Mouse (Mus musculus) midbrain, embryonic 10.5 days (tissue): ENCODE measurements around the gene Dock3. TPM values are rescaled to one million over a fixed set of nuclear protein-coding genes. Genes with fewer than 3 reads are reported as not detected.

Experiments used
- DNase-seq: peaks from one replicate; pipeline ENCODE4 v3.0.0-alpha.2; 2017; ENCODE audit warnings: low spot score
- H3K27ac ChIP-seq: fragments of 300-500 bp; sonication (generic); replicated peaks from 2 replicates; pipeline ENCODE4 v1.5.1; 2016; ENCODE audit warnings: mild to moderate bottlenecking
- H3K27me3 ChIP-seq: fragments of 300-500 bp; sonication (generic); 2 replicates; pipeline ENCODE4 v1.6.1; 2016; ENCODE audit warnings: low read depth, mild to moderate bottlenecking; ENCODE audit not compliant: poor library complexity, severe bottlenecking
- H3K36me3 ChIP-seq: fragments of 300-500 bp; sonication (generic); 2 replicates; pipeline ENCODE4 v1.6.1; 2016; ENCODE audit warnings: mild to moderate bottlenecking, moderate library complexity
- H3K4me1 ChIP-seq: fragments of 300-500 bp; sonication (generic); 2 replicates; pipeline ENCODE4 v1.6.1; 2016
- H3K4me3 ChIP-seq: fragments of 300-500 bp; sonication (generic); 2 replicates; pipeline ENCODE4 v1.5.1; 2016; ENCODE audit warnings: mild to moderate bottlenecking, moderate library complexity
- H3K9me3 ChIP-seq: fragments of 300-500 bp; sonication (generic); replicated peaks from 2 replicates; pipeline ENCODE4 v1.6.1; 2016; ENCODE audit warnings: mild to moderate bottlenecking
- WGBS: fragments of 180-500 bp; shearing (Covaris S2); methylation state at CpG from one replicate; pipeline ENCODE4 v1.1.7; 2016; 5-methylcytosine and 5-hydroxymethylcytosine counted together
- microRNA-seq: library from miRNA; unstranded; fragments of <30 nt; microRNA quantifications from one replicate; pipeline ENCODE4, GENCODE M21; 2017
- polyA plus RNA-seq: library from polyadenylated mRNA; unstranded; fragments of >200 nt; fragmentation: Nextera tagmentation; extraction: Ambion mirVana; gene quantifications from 2 replicates; pipeline ENCODE4 v1.2.1, GENCODE M21; 2016

Dock3 gene
- polyA plus RNA-seq, 1 experiment from 2014 or later = 4.2 TPM

GRCm38 (mm10) chr9:106879471-106879870 lies 352.2 kb downstream of the Dock3 start:
- Histone ChIP-seq H3K27ac (no peak overlapping the region), H3K27me3 (no peaks in the 10 kb centered on the region), H3K4me3 (no peak overlapping the region), H3K9me3 (no peaks in the 10 kb centered on the region), H3K4me1 (peaks cover 40% of the 10 kb centered on the region), H3K36me3 (peaks cover 99% of the 10 kb centered on the region)
- 64% methylated on average over 4 of the region's 4 CpGs for whole genome bisulfite sequencing
- DNase-seq = no peak

- DNase-seq = no peak
- peaks cover 12% of the 10 kb centered on the region for H3K4me1 ChIP-seq
- H3K4me3 ChIP-seq = no peak overlapping the region
- no peaks in the 10 kb centered on the region for H3K9me3 ChIP-seq
- peaks cover 95% of the 10 kb centered on the region for H3K36me3 ChIP-seq
- 95% methylated on average over 3 of the region's 3 CpGs for WGBS
- H3K27ac ChIP-seq = no peak overlapping the region
- H3K27me3 ChIP-seq = no peaks in the 10 kb centered on the region
These were observed 355.0 kb downstream of the Dock3 start for GRCm38 (mm10) chr9:106876666-106877065.

- Histone ChIP-seq H3K4me1 (no peaks in the 10 kb centered on the region), H3K36me3 (peaks cover 87% of the 10 kb centered on the region), H3K9me3 (no peaks in the 10 kb centered on the region), H3K4me3 (no peak overlapping the region), H3K27me3 (no peaks in the 10 kb centered on the region), H3K27ac (no peak overlapping the region)
- WGBS = 84% methylated on average over 5 of the region's 5 CpGs
- no peak for DNase-seq
These were observed 357.5 kb downstream of the Dock3 start for GRCm38 (mm10) chr9:106874216-106874615.

GRCm38 (mm10) chr9:106858036-106858435 lies 373.7 kb downstream of the Dock3 start:
- Histone ChIP-seq H3K4me1 (no peaks in the 10 kb centered on the region), H3K27ac (no peak overlapping the region), H3K27me3 (no peaks in the 10 kb centered on the region), H3K36me3 (peaks cover 100% of the 10 kb centered on the region), H3K9me3 (no peaks in the 10 kb centered on the region), H3K4me3 (no peak overlapping the region)
- no peak for DNase-seq
- WGBS = 92% methylated on average over 11 of the region's 11 CpGs

GRCm38 (mm10) chr9:106856664-106857063 lies 375.0 kb downstream of the Dock3 start:
- no peak overlapping the region for H3K27ac ChIP-seq
- DNase-seq = no peak
- H3K27me3 ChIP-seq = no peaks in the 10 kb centered on the region
- H3K9me3 ChIP-seq = no peaks in the 10 kb centered on the region
- 84% methylated on average over 3 of the region's 3 CpGs for WGBS
- H3K36me3 ChIP-seq = peaks cover 99% of the 10 kb centered on the region
- no peak overlapping the region for H3K4me3 ChIP-seq
- no peaks in the 10 kb centered on the region for H3K4me1 ChIP-seq

Small RNA genes lying within 50 kb of the gene (microRNA-seq; reads per million reads assigned to microRNA genes)
- gene Gm22238 = not detected

Other genes with a start within 250 kb of the Dock3 start
- gene Mapkapk3, start 58.0 kb upstream of the Dock3 start, polyA plus RNA-seq = 3.9 and 4.9 TPM in 2 replicates
- 7.3 and 7.5 TPM in 2 replicates for gene Cish, start 64.1 kb upstream of the Dock3 start, polyA plus RNA-seq
- gene Hemk1, start 106.4 kb upstream of the Dock3 start, polyA plus RNA-seq = 13.5 and 15.2 TPM in 2 replicates
- 1.8 and 2.5 TPM in 2 replicates for gene 6430571L13Rik, start 108.7 kb upstream of the Dock3 start, polyA plus RNA-seq
- 1.00 and 1.7 TPM in 2 replicates for gene Cacna2d2, start 167.7 kb upstream of the Dock3 start, polyA plus RNA-seq